Mouse (Mus musculus): ENCODE results near the gene Capn8.

DNA sequence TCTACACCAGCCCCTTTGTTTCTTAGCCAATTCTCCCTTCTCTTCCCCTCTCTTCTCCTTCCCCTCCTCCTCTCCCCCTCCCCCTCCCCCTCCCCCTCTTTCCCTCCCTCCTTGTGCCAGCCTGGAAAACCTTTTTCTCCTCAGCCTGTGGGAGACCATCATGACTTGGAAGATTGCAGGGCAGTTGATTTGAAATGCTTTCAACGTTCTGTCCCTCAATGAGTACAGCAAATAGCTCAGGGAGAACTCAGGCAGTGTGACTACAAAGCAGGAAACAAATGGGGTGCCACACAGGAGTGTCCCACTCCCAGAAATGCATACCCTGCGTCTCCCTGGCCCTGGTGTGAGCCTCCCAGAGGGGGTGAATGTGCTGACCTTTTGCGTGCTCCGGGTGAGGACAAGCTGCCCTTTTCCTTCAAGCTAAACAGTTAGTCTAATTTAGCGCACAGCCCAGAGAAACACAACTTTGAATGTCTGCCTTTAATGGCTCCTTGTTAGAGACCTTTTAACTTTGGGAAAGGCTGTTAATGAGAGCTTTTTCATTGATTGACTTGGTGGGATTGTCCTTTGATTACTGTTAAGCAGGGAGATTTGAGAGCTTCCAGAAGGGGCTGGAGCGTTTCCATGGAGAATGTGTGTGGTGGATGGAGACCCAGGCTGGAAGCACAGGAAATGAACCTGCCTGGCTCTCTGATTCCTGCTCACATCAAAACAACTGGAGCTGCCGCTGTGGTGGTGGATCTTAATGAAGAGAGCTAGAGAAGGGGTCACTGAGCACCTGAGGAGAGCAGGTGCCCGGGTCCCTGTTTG, 9.3 kb downstream of the Capn8 start:
- TF ChIP-seq CTCF (IDR thresholded peaks at IDR 0.05; ENCODE audit: low read depth) (no peak), EP300 (IDR thresholded peaks at IDR 0.05; ENCODE audit: low read depth) (no peak)

All from liver, postnatal 0 days (tissue).